Mouse (Mus musculus) MEL (cell line): Measurements from ENCODE around the gene Dnah6. TPM values are rescaled to one million over a fixed set of nuclear protein-coding genes. Genes with fewer than 3 reads are reported as not detected.

Experiments used
- DNase-seq: peaks from one replicate; pipeline ENCODE4 v3.0.0; 2011; ENCODE audit warnings: low read depth, low spot score
- H3K27ac ChIP-seq: 2 replicates; pipeline ENCODE4 v1.5.1; 2012; ENCODE audit warnings: low read depth, mild to moderate bottlenecking, control low read depth, low read length, moderate library complexity; ENCODE audit not compliant: control insufficient read depth
- H3K27me3 ChIP-seq, 2 experiments: fragments of 150-350 bp in 1 of 2; sonication (generic) in 1 of 2; 2 replicates each; pipeline ENCODE4 v1.6.1; 2012; ENCODE audit warnings: low read length in 2 of 2, mild to moderate bottlenecking in 2 of 2, improper control_type of control experiment in 1 of 2, moderate library complexity in 1 of 2; ENCODE audit not compliant: insufficient read depth in 2 of 2, control insufficient read depth in 1 of 2
- H3K36me3 ChIP-seq, 2 experiments: 2 replicates each; pipeline ENCODE4 v1.6.1; 2012 to 2014; ENCODE audit warnings: low read length in 2 of 2, improper control_type of control experiment in 1 of 2, inconsistent platforms in 1 of 2, mild to moderate bottlenecking in 1 of 2; ENCODE audit not compliant: insufficient read depth in 2 of 2, control insufficient read depth in 1 of 2
- H3K4me1 ChIP-seq, 2 experiments: fragments of 150-350 bp in 1 of 2; sonication (generic) in 1 of 2; 2 replicates each; pipeline ENCODE4 v1.6.1; 2012; ENCODE audit warnings: low read length in 2 of 2, improper control_type of control experiment in 1 of 2, mild to moderate bottlenecking in 1 of 2; ENCODE audit not compliant: insufficient read depth in 2 of 2, control insufficient read depth in 1 of 2
- H3K4me3 ChIP-seq, 2 experiments: fragments of 150-350 bp in 1 of 2; sonication (generic) in 1 of 2; 2 replicates each; pipeline ENCODE4 v1.5.1; 2012; ENCODE audit warnings: low read depth in 2 of 2, low read length in 2 of 2, mild to moderate bottlenecking in 2 of 2, moderate library complexity in 2 of 2, control low read depth in 1 of 2, improper control_type of control experiment in 1 of 2; ENCODE audit not compliant: control insufficient read depth in 1 of 2, insufficient read depth in 1 of 2
- H3K79me2 ChIP-seq: 2 replicates; pipeline ENCODE4 v1.6.1; 2012; ENCODE audit warnings: mild to moderate bottlenecking, low read length, moderate library complexity; ENCODE audit not compliant: control insufficient read depth, poor library complexity, insufficient read depth
- H3K9ac ChIP-seq: 2 replicates; pipeline ENCODE4 v1.6.1; 2012; ENCODE audit warnings: low read depth, mild to moderate bottlenecking, control low read depth, low read length, moderate library complexity; ENCODE audit not compliant: control insufficient read depth, poor library complexity, severe bottlenecking
- H3K9me3 ChIP-seq: fragments of 150-350 bp; sonication (generic); replicated peaks from 2 replicates; pipeline ENCODE4 v1.6.1; 2012; ENCODE audit warnings: mild to moderate bottlenecking, low read length, improper control_type of control experiment, moderate library complexity; ENCODE audit not compliant: insufficient read depth
- BHLHE40 ChIP-seq: IDR thresholded peaks from 2 replicates; pipeline ENCODE4 v1.6.1; 2012; ENCODE audit warnings: low read depth, mild to moderate bottlenecking, inconsistent platforms, low read length, improper control_type of control experiment, borderline replicate concordance
- CHD1 ChIP-seq: IDR thresholded peaks from 2 replicates; pipeline ENCODE4 v1.6.1; 2012; ENCODE audit warnings: low read depth, mild to moderate bottlenecking, inconsistent platforms, low read length, improper control_type of control experiment
- CTCF ChIP-seq, 3 experiments: IDR thresholded peaks in 2 of 3; conservative IDR thresholded peaks in 1 of 3; 2 replicates each; pipeline ENCODE4 v1.5.1; 2011 to 2012; ENCODE audit warnings: low read length in 3 of 3, low read depth in 2 of 3, mild to moderate bottlenecking in 2 of 3, improper control_type of control experiment in 1 of 3, inconsistent platforms in 1 of 3, mixed read lengths in 1 of 3, moderate library complexity in 1 of 3; ENCODE audit not compliant: control insufficient read depth in 1 of 3, insufficient read depth in 1 of 3, poor library complexity in 1 of 3, severe bottlenecking in 1 of 3
- ELF1 ChIP-seq: IDR thresholded peaks from 2 replicates; pipeline ENCODE4 v1.6.1; 2014; ENCODE audit warnings: low read depth, mild to moderate bottlenecking, inconsistent platforms, low read length, improper control_type of control experiment, moderate library complexity
- EP300 ChIP-seq, 2 experiments: IDR thresholded peaks; 2 replicates each; pipeline ENCODE4 v1.6.1; 2011; ENCODE audit warnings: improper control_type of control experiment in 2 of 2, low read length in 2 of 2, low read depth in 1 of 2, mild to moderate bottlenecking in 1 of 2
- ETS1 ChIP-seq: IDR thresholded peaks from 2 replicates; pipeline ENCODE4 v1.6.1; 2012; ENCODE audit warnings: low read depth, mild to moderate bottlenecking, inconsistent platforms, low read length, improper control_type of control experiment, moderate library complexity
- GABPA ChIP-seq: IDR thresholded peaks from 2 replicates; pipeline ENCODE4 v1.6.1; 2012; ENCODE audit warnings: low read depth, mild to moderate bottlenecking, inconsistent platforms, low read length, improper control_type of control experiment, moderate library complexity
- GATA1 ChIP-seq: IDR thresholded peaks from 2 replicates; pipeline ENCODE4 v1.6.1; 2011; ENCODE audit warnings: low read depth, low read length, improper control_type of control experiment
- HCFC1 ChIP-seq: IDR thresholded peaks from 2 replicates; pipeline ENCODE4 v1.6.1; 2012; ENCODE audit warnings: low read depth, mild to moderate bottlenecking, inconsistent platforms, low read length, improper control_type of control experiment, moderate library complexity
- KAT2A ChIP-seq: conservative IDR thresholded peaks from 2 replicates; pipeline ENCODE4 v1.6.1; 2012; ENCODE audit warnings: low read depth, low read length, improper control_type of control experiment, inconsistent platforms
- MAFK ChIP-seq: IDR thresholded peaks from 2 replicates; pipeline ENCODE4 v1.6.1; 2011; ENCODE audit warnings: low read depth, mild to moderate bottlenecking, low read length, improper control_type of control experiment, borderline replicate concordance
- MYB ChIP-seq: IDR thresholded peaks from 2 replicates; pipeline ENCODE4 v1.6.1; 2011; ENCODE audit warnings: mild to moderate bottlenecking, low read depth, low read length, improper control_type of control experiment
- MYC ChIP-seq: IDR thresholded peaks from 2 replicates; pipeline ENCODE4 v1.6.1; 2011; ENCODE audit warnings: low read depth, mild to moderate bottlenecking, low read length, improper control_type of control experiment, moderate library complexity
- NELFE ChIP-seq: IDR thresholded peaks from 2 replicates; pipeline ENCODE4 v1.6.1; 2011; ENCODE audit warnings: low read depth, low read length, improper control_type of control experiment
- NRF1 ChIP-seq: IDR thresholded peaks from 2 replicates; pipeline ENCODE4 v1.6.1; 2014; ENCODE audit warnings: low read depth, mild to moderate bottlenecking, inconsistent platforms, low read length, improper control_type of control experiment, moderate library complexity; ENCODE audit not compliant: poor library complexity, insufficient read depth, severe bottlenecking
- POLR2A ChIP-seq, 2 experiments: IDR thresholded peaks; 2 replicates each; pipeline ENCODE4 v1.6.1; 2011 to 2012; ENCODE audit warnings: low read length in 2 of 2, mild to moderate bottlenecking in 2 of 2, control low read depth in 1 of 2, improper control_type of control experiment in 1 of 2, low read depth in 1 of 2, moderate library complexity in 1 of 2; ENCODE audit not compliant: control insufficient read depth in 1 of 2, insufficient read depth in 1 of 2, poor library complexity in 1 of 2
- POLR2AphosphoS2 ChIP-seq: IDR thresholded peaks from 2 replicates; pipeline ENCODE4 v1.6.1; 2011; ENCODE audit warnings: low read length, improper control_type of control experiment
- RAD21 ChIP-seq: IDR thresholded peaks from 2 replicates; pipeline ENCODE4 v1.6.1; 2011; ENCODE audit warnings: mild to moderate bottlenecking, low read depth, low read length, improper control_type of control experiment
- RCOR1 ChIP-seq: IDR thresholded peaks from 2 replicates; pipeline ENCODE4 v1.6.1; 2012; ENCODE audit warnings: low read depth, mild to moderate bottlenecking, inconsistent platforms, low read length, improper control_type of control experiment
- SIN3A ChIP-seq: IDR thresholded peaks from 2 replicates; pipeline ENCODE4 v1.6.1; 2012; ENCODE audit warnings: low read length, improper control_type of control experiment, inconsistent platforms
- TAL1 ChIP-seq: IDR thresholded peaks from 2 replicates; pipeline ENCODE4 v1.6.1; 2012; ENCODE audit warnings: mild to moderate bottlenecking, inconsistent platforms, low read length, moderate library complexity, mixed read lengths
- TBP ChIP-seq: IDR thresholded peaks from 2 replicates; pipeline ENCODE4 v1.8.0; 2011; ENCODE audit warnings: low read depth, low read length, improper control_type of control experiment
- UBTF ChIP-seq: IDR thresholded peaks from 2 replicates; pipeline ENCODE4 v1.6.1; 2012; ENCODE audit warnings: low read depth, mild to moderate bottlenecking, inconsistent platforms, low read length, improper control_type of control experiment, moderate library complexity, borderline replicate concordance; ENCODE audit not compliant: insufficient read depth
- ZC3H11A ChIP-seq: IDR thresholded peaks from 2 replicates; pipeline ENCODE4 v1.6.1; 2012; ENCODE audit warnings: low read depth, mild to moderate bottlenecking, inconsistent platforms, low read length, improper control_type of control experiment
- ZKSCAN1 ChIP-seq: IDR thresholded peaks from 2 replicates; pipeline ENCODE4 v1.6.1; 2012; ENCODE audit warnings: low read depth, mild to moderate bottlenecking, inconsistent platforms, low read length, improper control_type of control experiment, moderate library complexity
- ZMIZ1 ChIP-seq: IDR thresholded peaks from 2 replicates; pipeline ENCODE4 v1.6.1; 2012; ENCODE audit warnings: low read depth, mild to moderate bottlenecking, inconsistent platforms, low read length, improper control_type of control experiment, moderate library complexity
- polyA plus RNA-seq, 2 experiments: library from polyadenylated mRNA; stranded (reverse) in 1 of 2; unstranded in 1 of 2; fragments of >175 nt in 1 of 2; fragments of >200 nt in 1 of 2; gene quantifications; 2 replicates each; pipeline versions ENCODE4 v1.2.1 to v1.2.4; 2012; ENCODE audit warnings: low replicate concordance in 2 of 2, low read depth in 1 of 2; ENCODE audit not compliant: insufficient read length in 2 of 2, insufficient read depth in 1 of 2, missing spikeins in 1 of 2
- total RNA-seq: library from RNA; depleted of rRNA; stranded (reverse); fragments of 300-350 nt; gene quantifications from 2 replicates; pipeline ENCODE4 v1.2.3, GENCODE M21; 2012

Gene Dnah6
- total and polyA plus RNA-seq, 3 experiments, result not detected

GRCm38 (mm10) chr6:72971074-72971473 is 250.4 kb downstream of the Dnah6 start:
- no peaks in the 10 kb centered on the region for H3K9me3 ChIP-seq
- peaks cover 0 to 5% of the 10 kb centered on the region in 2 experiments; a peak in 2 of 4 replicates for H3K27me3 ChIP-seq
- H3K4me3 ChIP-seq, result no peak overlapping the region
- no peak for DNase-seq
- H3K36me3 ChIP-seq, result no peaks in the 10 kb centered on the region
- no peaks in the 10 kb centered on the region for H3K4me1 ChIP-seq
- H3K9ac ChIP-seq, result no peak overlapping the region
- no peak for TF ChIP-seq NELFE
- no peak for TF ChIP-seq TAL1
- TF ChIP-seq MAFK, result no peak
- no peak for TF ChIP-seq TBP
- no peak for TF ChIP-seq RAD21
- no peak for TF ChIP-seq CHD1
- TF ChIP-seq MYB, result no peak
- TF ChIP-seq ZC3H11A, result no peak
- TF ChIP-seq CTCF (IDR thresholded peaks at IDR 0.05 in 2 of 3, conservative IDR thresholded peaks at IDR 0.05 in 1 of 3; ENCODE audit: control insufficient read depth in 1 of 3, insufficient read depth in 1 of 3, low read depth in 2 of 3, low read length in 3 of 3, poor library complexity in 1 of 3, severe bottlenecking in 1 of 3), result no peak
- TF ChIP-seq BHLHE40, result no peak
- TF ChIP-seq, all 39 proteins: peak for 0
- H3K27ac ChIP-seq, result no peak overlapping the region
- no peaks in the 10 kb centered on the region for H3K79me2 ChIP-seq

GRCm38 (mm10) chr6:72969787-72970186 is 251.7 kb downstream of the Dnah6 start:
- no peak for DNase-seq
- no peaks in the 10 kb centered on the region for H3K9me3 ChIP-seq
- no peaks in the 10 kb centered on the region for H3K36me3 ChIP-seq
- H3K9ac ChIP-seq, result no peak overlapping the region
- H3K27me3 ChIP-seq, result peaks cover 0 to 7% of the 10 kb centered on the region in 2 experiments; a peak in 3 of 4 replicates
- H3K79me2 ChIP-seq, result no peaks in the 10 kb centered on the region
- TF ChIP-seq POLR2AphosphoS2, result no peak
- no peak for TF ChIP-seq GATA1
- no peak for TF ChIP-seq ELF1
- TF ChIP-seq NELFE, result no peak
- no peak for TF ChIP-seq KAT2A
- TF ChIP-seq RAD21, result no peak
- no peak for TF ChIP-seq SIN3A
- no peak for TF ChIP-seq UBTF
- no peak for TF ChIP-seq MYB
- TF ChIP-seq MYC, result no peak
- TF ChIP-seq NRF1, result no peak
- TF ChIP-seq ZMIZ1, result no peak
- no peak for TF ChIP-seq RCOR1
- no peak for TF ChIP-seq ZKSCAN1
- TF ChIP-seq POLR2A (IDR thresholded peaks at IDR 0.05; ENCODE audit: control insufficient read depth in 1 of 2, insufficient read depth in 1 of 2, low read depth in 1 of 2, low read length in 2 of 2, poor library complexity in 1 of 2), result no peak
- no peak for TF ChIP-seq ETS1
- TF ChIP-seq GABPA, result no peak
- no peak for TF ChIP-seq HCFC1
- TF ChIP-seq MAFK, result no peak
- no peak for TF ChIP-seq EP300 (IDR thresholded peaks at IDR 0.05; ENCODE audit: low read depth in 1 of 2, low read length in 2 of 2)
- H3K27ac ChIP-seq, result no peak overlapping the region
- no peaks in the 10 kb centered on the region for H3K4me1 ChIP-seq
- no peak overlapping the region for H3K4me3 ChIP-seq
